Mouse (Mus musculus) urinary bladder, adult 18-20 months (tissue): ENCODE measurements around the gene Crebbp.
"Not testable (repeated sequence)": the region's sequence is repeated elsewhere in the genome, so short reads cannot be mapped to it uniquely, and the experiment has no call there.

ENCODE experiments used
- DNase-seq, 2 experiments: peaks; one replicate each; pipeline ENCODE4 v3.0.0; 2022; ENCODE audit warnings: low spot score in 2 of 2, mixed read lengths in 2 of 2

The Crebbp gene

GRCm38 (mm10) chr16:4213799-4214551, at the start of gene Crebbp:
Gene Crebbp, minus strand, starts transcription at chr16:4213997.
- peak; percentile 78 to 91 for DNase-seq

DNA sequence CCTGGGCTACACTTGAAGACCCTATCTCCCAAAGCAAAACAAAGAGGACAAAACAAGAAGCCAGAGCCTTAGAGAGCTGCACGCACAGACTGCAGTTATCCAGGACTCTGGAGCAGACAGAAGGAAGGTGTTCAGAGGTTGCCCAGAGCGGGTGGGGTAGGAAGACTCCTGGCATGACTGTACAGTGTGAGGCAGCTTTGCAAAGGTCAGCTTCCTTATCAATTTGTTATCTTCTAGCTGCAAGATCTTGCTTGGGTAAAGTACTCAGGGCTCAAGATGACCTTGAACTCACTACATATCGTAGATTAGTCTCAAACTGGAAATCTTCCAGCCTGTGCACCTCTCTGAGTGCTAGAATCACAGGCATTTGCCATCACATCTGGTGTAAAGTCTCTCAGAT, 49.7 kb upstream of the Crebbp start:
- no peak for DNase-seq

- DNase-seq = no peak
Observed at GRCm38 (mm10) chr16:4257546-4257945, 43.7 kb upstream of the Crebbp start.

GRCm38 (mm10) chr16:4248791-4249190, 35.0 kb upstream of the Crebbp start:
- DNase-seq = no peak

- not testable (repeated sequence) for DNase-seq
Observed at GRCm38 (mm10) chr16:4245241-4245640, 31.4 kb upstream of the Crebbp start.

DNA sequence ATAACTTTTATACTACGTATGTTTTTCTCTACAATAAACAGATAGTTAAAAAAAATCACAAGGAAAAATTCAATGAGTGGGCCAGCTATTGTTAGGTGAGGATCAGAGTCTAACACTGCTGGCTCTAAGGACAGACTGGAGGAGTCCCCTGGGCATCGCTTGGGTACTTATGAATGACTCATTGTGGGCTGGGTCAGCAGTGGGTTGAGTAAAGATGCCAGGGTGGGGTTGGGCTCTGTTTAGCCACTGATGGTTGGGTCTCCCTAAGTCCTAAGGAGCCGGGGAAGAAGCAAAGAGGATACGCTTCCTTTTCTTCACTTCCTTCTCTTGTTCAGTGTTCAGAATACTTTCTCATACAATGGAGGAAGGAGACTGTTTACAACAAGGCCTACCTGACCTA, 22.3 kb upstream of the Crebbp start:
- no peak for DNase-seq

DNA sequence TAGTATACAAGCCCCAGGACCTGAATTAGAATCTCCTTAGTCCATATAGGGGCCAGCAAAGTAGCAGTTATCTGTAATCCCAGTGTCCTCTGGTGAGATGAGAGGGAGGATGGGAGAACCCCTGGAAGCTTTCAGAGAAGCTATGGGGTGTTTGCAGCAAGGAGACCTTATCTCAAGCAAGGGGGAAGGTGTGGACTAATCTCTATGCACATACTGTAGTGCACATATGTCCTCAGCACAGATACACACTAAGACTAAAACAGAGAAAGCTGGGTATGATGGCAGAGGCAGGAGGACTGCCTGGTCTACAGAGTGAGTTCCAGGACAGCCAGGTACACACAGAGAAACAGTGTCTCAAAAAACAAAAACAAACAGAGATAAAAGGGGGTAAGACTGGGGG, 21.8 kb upstream of the Crebbp start:
- DNase-seq = no peak

- no peak for DNase-seq
Observed at GRCm38 (mm10) chr16:4225841-4226240, 12.0 kb upstream of the Crebbp start.

DNA sequence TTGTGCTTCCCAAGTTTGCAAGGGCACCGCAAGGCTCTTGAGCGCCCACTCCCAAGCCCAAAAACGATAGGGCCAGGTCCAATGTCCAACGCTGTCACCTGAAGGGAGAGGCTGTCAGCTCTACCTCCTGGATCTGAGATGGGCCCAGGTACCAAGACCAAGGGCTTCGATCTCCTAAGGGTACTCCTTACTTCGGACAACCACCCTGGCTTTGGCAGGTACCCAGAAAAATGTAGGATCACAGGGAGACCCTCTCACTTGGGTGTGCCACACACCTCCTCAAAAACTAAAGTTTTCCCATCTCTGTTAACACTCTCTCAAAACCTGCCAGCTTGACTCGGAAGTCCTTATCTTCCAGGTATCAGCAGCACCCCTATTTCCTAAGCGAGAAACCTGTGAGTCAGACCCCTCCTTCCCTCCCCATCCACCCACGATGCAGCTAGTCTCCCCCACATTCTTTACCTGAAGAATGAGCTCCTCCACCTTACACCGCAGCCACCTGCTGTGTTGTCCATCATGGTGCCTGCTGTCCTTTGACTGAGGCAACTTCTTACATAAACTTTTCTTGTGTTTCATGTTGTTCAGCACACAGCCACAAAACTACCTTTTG, 939 bp upstream of the Crebbp start:
- DNase-seq = no peak

DNA sequence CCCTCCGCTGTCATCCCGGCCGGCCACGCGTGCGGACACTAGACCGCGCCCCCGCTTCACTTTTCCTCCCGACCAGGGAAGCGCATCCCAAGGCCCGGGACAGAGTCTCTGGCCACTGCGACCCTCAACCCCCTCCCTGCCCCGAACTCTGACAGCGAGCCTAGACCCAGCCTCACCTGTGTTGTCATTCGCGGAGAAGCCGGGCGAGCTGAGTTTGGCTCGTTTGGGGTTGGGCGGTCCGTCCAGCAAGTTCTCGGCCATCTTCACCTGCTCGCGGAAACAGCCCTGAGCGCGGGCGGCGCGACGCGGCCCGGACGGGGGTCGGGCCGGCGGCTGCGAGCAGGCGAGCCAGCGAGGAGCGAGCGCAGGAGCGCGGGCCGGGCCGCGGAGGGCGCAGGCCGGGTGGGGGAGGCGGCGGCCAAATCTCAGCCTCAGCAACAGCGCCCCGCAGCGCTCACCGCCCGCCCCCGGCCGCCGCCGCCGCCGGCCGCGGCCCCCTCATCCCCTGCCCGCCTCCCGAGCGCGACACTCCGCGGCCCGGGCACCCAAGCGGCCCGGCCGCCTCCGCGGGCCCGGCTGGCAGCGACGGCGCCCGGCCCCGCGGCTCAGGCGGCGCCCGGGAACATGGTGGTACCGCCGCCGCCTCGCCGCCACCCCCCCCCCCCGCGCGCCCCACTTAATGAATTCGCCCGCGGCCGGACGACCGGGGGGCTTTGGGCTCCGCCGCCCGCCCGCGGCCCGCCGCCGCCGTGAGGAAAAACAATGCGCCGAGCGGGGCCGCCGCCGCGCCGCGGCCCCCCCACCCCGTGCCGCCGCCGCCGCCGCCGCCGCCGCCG, 616 bp downstream of the Crebbp start:
- peak; percentile 41 to 51 for DNase-seq

DNA sequence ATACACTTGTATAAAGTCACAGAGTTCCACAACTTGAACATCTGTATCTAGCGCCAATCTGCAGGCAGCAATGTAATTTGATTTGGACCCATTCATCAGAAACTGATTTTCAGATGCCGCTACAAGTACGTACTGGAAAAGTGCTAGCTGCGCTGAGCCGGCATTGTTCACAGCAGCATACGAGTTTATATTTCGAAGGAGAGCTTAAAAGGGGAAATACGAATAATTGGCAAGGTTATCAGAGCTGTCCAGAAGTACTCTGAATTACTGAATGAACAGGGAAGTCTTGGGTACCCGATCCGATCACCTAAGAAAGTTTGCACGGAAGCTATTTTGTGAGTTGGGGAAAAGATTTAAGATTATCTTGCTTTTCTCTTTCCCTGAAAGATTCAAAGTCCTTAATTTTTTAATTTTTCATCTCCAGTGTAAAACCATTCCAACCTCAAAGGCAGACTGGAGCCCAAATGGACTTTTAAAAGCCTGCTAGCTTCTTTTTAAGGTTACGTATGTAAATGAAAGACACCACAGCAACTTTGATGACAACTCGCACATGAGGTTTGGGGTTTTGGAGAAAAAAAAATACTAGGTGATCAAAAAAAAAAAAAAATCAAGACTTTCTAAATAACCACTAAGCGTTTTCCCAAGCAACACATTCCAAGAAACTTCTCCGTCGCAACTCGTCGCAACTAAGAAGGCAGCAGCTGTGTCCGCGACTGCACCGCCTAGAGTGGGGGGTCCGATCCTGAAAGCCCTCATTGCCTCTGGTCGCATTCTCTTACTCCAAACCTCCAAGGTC, 1.4 kb downstream of the Crebbp start:
- no peak for DNase-seq

DNA sequence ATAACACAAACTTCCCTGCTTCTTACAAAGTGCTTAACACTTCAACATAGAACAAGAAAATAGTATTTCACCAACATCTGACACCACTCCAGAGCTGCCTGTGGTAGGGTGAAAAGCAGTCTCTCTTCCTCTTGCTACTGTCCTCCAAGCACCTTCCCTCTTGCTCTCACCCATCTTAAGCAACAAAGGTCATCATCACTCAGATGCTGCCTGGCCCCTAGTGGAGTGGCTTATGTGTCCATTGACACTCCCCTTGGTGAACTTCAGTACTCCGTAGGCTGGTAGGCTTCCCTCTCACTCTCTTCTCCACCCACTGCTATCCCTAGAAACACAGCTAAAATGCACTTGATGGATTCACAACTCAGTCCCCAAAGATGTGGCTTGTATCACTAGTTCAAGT, 3.5 kb downstream of the Crebbp start:
- DNase-seq = no peak

DNA sequence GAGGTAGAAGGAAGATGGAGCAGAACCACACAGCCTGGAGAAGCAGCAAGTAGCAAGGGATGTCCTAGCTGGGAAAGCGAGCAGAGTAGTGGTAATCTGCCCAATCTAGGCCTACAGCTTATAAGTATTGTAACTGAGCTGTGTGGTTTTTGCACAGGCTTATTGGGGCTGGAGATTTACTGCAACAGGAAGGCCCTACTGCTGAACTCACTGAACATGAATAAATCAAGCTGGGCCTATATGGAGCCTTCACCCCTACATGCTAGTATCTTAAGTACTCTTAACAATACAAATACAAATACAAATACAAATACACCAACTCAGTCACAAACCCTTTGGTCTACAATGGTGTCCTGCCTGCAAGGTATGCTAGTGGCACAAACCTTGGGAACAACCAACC, 10.2 kb downstream of the Crebbp start:
- no peak for DNase-seq

DNA sequence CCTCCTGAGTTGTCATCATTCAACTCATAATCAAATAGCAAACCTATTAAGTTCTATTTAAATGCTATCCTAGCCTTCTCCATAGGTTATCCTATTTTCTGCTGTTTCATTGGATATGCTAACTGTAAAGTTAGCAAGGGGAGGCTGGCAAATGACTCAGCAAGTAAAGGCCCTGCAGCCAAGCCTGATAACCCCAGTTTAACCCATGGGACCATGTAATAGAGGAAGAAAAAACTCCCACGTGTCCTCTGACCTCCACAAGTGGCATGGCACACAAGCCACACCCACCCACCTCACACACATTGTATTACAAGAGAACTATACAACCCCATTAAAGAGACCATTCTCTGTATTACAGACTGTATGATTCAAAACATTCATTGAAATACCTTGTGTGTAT, 13.8 kb downstream of the Crebbp start:
- no peak for DNase-seq

DNA sequence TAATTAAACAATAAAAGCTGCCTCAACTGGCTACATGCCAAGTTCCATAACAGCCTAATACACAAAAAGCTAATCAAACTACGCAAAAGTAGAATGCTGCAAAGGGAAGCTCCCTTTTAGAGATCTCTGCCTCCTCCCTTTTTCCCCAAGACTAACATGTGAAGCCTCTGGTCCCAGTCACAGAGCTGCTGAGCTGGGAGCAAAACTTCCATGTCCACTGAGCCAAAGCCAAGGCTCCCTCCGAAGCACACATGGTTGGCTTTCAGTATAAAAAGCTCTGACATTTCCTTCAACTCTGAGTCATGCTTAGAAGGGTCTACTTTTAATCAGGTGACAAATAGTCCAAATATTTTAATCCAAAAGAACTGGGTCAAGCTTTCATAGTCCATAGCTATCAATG, 14.2 kb downstream of the Crebbp start:
- DNase-seq = no peak

- no peak for DNase-seq
Observed at GRCm38 (mm10) chr16:4198004-4198403, 15.8 kb downstream of the Crebbp start.

- no peak for DNase-seq
Observed at GRCm38 (mm10) chr16:4190166-4190565, 23.6 kb downstream of the Crebbp start.

DNA sequence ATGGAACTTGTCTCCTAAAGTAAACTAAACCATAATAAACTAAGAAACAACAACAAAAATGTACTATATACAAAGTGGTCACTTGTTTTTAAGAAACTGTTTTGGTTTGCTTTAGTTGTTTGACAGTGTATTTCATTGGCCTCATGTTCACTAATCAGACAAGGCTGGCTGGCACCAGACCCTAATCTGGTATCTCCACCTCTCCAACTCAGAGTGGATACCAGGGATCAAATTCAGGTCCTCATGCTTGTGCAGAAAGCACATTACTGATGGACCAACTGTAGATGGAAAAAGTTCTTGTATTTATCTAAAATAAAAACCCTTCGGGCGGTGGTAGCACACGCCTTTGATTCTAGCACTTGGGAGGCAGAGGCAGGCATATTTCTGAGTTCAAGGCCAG, 38.7 kb downstream of the Crebbp start:
- DNase-seq = no peak

DNA sequence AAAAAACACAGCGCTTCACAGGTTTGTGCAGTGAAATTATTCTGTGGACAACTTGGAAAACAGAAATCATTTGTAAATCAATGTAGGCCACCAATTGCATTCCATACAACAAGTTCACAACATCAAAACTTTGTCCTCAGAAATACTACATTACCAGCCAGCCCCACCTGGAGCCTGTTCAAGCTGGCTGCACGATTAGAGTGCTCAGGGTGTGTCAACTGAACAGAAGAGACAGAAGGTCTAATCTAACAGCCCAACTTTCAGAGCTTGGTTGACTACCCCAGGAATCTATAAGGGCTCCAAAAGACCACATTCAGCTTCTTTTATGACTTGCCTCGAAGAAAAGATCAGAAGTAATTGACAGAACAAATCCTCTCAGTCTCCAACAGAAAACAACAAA, 44.3 kb downstream of the Crebbp start:
- no peak for DNase-seq

- DNase-seq = no peak
Observed at GRCm38 (mm10) chr16:4168476-4168875, 45.3 kb downstream of the Crebbp start.

GRCm38 (mm10) chr16:4160898-4161247, 52.9 kb downstream of the Crebbp start:
- no peak for DNase-seq
